Mouse (Mus musculus) kidney, postnatal 36 days (tissue): ENCODE data around the gene Mbnl2.

Experiments used
- DNase-seq, 2 experiments: peaks; one replicate each; pipeline ENCODE4 v3.0.0; 2021 to 2022; ENCODE audit warnings: mixed read lengths in 2 of 2

Mbnl2 gene

DNA sequence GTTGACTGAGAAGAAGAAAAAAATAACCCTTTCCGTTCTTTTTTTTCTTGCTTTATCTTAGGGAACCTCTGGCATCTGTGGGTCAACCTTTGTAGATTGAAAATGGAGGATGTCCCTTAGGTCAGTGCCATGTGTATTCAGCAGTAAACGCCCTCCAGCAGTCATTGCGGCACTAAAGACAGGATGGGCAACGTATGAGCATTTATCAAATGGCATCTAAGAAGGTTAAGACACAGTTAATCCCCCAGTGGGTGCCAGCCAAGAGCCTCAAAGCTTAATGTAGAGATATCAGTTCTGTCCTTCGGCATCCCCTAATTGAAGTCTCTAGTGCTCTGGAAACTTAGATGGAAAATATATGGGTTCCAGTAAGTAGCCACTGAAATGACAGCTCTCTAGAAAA, 723 bp upstream of the Mbnl2 start:
- no peak for DNase-seq

DNA sequence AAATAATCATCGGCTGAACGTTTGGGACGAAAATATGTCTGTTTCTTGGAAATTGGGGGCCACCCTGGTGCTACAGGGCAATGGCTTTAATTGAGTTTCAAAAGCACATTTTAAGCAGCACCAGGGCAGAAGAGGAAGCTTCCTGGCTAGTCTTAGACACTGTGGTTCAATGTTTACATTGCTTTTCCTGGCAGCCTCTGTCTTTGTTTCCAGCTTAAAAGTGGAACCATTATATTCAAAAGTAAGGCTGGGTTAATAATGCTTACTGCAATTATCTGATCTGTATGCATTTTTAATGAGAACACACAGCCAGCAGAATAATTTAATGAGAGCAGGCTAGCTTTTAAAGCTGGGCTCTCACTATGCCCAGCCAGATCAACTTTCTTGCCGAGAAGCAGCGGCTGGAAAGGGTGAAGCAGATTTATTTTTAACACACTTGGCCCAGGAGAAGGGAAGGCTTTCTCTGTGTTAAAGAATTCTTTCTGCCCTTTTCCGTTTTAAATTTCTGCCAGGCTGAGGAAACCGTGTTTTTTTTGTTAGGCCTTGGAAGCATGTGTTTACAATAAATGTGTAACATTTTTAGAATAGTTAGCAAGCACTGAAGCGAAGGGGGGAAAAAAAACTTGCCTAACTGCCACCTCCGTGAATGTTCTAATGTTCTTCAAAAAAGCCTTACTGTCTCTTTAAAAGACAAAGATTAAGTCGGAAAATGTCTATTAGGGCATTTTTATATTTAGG, 1.0 kb downstream of the Mbnl2 start:
- no peak for DNase-seq

DNA sequence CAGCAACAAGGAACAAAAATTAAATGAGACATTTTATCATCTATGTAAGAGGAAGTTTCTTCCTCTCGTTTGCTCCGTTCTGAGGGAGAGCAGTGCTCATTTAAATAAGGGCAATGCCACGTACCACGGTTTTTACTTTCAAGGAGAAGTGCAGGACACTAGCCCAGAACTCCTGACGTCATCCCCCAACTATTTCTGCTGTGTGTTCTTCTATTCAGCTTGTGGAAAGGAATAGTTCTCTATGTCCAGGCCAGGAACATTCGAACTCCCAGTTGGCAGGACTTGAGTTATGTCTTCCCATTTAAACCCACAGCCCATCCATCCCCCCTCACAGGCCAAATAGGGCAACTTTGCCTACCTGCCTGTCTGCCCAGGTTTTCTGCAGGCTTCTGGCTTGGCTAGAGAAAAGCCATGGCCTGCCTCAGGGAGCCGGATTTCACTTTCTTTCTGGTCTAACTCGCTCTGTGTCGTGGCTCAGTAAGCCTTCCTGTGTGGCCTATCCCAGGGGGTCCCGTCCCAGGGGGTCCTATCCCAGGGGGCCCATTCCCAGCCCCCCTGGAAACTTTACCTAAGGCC, 1.7 kb downstream of the Mbnl2 start:
- DNase-seq, result peak; percentile 65 to 90

GRCm38 (mm10) chr14:120278290-120279244, 3.1 kb downstream of the Mbnl2 start:
- peak; percentile 48 to 56 for DNase-seq

DNA sequence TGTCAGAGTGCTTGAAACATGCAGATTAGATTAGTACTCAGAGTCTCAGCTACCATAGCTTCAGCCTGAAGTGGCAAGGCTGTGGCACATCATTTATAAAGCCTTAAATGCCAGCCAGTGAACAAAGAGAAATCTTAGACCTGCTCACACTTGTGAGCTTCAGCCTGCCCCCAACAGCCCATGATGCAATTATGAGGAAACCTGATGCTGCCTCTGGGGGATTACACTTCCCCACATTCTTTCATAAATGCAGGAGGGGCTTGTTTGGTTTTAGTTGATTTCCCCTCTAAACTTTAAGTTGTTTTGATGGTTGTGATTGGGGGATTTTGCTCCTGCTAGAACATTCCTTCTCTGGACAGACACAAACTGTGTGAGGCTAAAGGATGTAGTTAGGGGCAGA, 4.7 kb downstream of the Mbnl2 start:
- no peak for DNase-seq

GRCm38 (mm10) chr14:120283787-120284186, 8.3 kb downstream of the Mbnl2 start:
- no peak for DNase-seq

DNA sequence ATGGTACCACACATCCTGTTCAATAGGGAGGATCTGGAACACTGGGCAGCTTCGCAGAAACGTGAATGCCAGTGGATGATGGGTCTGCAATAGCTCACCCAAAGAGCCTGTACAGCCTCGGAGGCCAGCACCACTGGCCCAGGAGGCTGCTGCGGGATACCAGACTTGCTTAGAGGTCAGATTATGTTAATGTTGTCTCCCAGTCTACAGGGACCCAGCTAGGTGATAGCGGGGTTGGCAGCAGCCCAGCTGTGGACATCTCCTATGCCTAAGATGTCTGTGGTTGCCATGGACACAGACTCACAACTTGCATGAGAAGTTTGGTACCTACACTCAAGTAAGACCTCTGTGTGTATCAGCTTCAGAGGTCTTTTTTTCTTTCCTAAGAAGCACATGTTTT, 9.0 kb downstream of the Mbnl2 start:
- no peak for DNase-seq

- DNase-seq, result no peak
Measured at GRCm38 (mm10) chr14:120287121-120287986, 11.9 kb downstream of the Mbnl2 start.

- DNase-seq, result no peak
Measured at GRCm38 (mm10) chr14:120287987-120288275, 12.5 kb downstream of the Mbnl2 start.

- no peak for DNase-seq
Measured at GRCm38 (mm10) chr14:120288378-120289002, 13.0 kb downstream of the Mbnl2 start.

- DNase-seq, result peak; percentile 60 to 61
Measured at GRCm38 (mm10) chr14:120289065-120289464, 13.6 kb downstream of the Mbnl2 start.

GRCm38 (mm10) chr14:120289528-120289927, 14.1 kb downstream of the Mbnl2 start:
- DNase-seq, result no peak

DNA sequence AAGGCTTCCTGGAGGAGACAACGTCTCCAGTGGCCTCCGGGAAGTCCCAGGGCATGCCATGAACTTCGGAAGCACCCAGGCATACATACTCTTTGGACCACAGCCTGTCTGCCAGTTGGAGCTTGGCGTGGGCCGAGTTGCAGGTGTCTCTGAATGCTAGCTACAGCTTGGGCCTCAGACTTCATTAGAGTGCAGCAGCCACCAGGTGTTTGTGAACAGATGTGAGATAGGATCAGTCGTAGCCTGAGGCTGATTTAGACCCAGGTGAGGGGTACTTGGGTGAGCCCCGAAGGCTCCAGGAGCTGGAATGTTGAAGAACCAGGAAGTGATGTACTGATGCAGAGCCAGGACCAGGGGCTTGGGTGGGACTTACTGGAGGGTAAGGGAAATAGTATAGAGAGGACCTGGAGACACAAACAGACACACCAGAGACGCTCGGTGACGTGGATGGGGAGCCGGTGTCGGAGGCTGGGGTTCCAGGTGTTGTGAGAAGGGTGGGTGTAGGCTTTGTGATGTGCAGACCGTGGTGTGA, 15.8 kb downstream of the Mbnl2 start:
- DNase-seq, result no peak

- DNase-seq, result no peak
Measured at GRCm38 (mm10) chr14:120292133-120292532, 16.7 kb downstream of the Mbnl2 start.

- no peak for DNase-seq
Measured at GRCm38 (mm10) chr14:120292617-120293195, 17.2 kb downstream of the Mbnl2 start.

- DNase-seq, result no peak
Measured at GRCm38 (mm10) chr14:120294480-120294879, 19.0 kb downstream of the Mbnl2 start.

GRCm38 (mm10) chr14:120295355-120296220, 20.1 kb downstream of the Mbnl2 start:
- peak; percentile 53 to 56 for DNase-seq

- DNase-seq, result peak in 1 of 2 experiments; percentile 51
Measured at GRCm38 (mm10) chr14:120296231-120297006, 20.9 kb downstream of the Mbnl2 start.

DNA sequence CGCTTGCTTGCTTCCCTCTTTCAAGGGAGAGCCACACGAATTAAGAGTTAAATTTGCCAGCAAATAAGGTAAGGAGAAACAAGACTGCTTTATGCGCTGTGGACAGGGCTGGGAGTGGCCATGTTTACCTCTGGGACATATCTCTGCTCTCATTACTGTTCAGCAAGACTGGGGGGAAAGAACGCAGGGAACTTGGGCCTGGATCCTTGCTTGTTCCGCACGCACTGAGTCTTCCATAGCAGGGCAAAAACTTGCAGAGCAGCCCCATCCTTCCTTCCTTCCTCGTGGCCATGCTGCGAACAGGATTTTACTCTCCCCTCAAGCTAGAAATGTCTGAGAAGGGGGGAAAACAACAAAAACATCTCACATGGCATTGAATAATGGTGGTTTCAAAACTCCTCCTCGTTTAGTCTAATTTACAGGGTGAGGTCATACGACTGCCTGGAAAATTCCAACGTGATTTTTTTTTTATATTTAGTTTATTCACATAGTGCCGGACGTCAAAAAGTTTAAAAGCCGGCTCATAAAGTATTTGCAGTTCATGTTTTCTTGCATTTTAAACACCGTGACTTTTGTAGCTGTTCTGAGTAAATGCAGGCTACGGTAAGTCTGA, 21.8 kb downstream of the Mbnl2 start:
- peak in 1 of 2 experiments; percentile 33 for DNase-seq
